Mouse (Mus musculus): Measurements from ENCODE around the gene Cdk19. TPM values are rescaled to one million over a fixed set of nuclear protein-coding genes. Genes with fewer than 3 reads are reported as not detected.
"Not testable (repeated sequence)": the region's sequence is repeated elsewhere in the genome, so short reads cannot be mapped to it uniquely, and the experiment has no call there.

The Cdk19 gene
- polyA plus RNA-seq, 1 experiment from 2014 or later = 10.2 TPM

GRCm38 (mm10) chr10:40498426-40498825 is 159.1 kb downstream of the Cdk19 start:
- Histone ChIP-seq H3K9me3 (no peaks in the 10 kb centered on the region), H3K36me3 (no peaks in the 10 kb centered on the region), H3K4me1 (peaks cover 8% of the 10 kb centered on the region; the same call in 1 of the 2 replicates), H3K4me2 (no peak overlapping the region), H3K9ac (no peak overlapping the region), H3K27me3 (no peaks in the 10 kb centered on the region), H3K4me3 (no peak overlapping the region), H3K27ac (no peak overlapping the region)
- WGBS = 84% methylated on average over 4 of the region's 4 CpGs
- ATAC-seq (ENCODE audit: insufficient number of reproducible peaks, low FRiP score, low TSS enrichment, low read depth) = no peak

- ATAC-seq (ENCODE audit: insufficient number of reproducible peaks, low FRiP score, low TSS enrichment, low read depth) = no peak
- no peak overlapping the region for H3K4me3 ChIP-seq
- WGBS = 67% methylated on average over 18 of the region's 18 CpGs
These were observed 160.2 kb downstream of the Cdk19 start for GRCm38 (mm10) chr10:40499314-40500252.

DNA sequence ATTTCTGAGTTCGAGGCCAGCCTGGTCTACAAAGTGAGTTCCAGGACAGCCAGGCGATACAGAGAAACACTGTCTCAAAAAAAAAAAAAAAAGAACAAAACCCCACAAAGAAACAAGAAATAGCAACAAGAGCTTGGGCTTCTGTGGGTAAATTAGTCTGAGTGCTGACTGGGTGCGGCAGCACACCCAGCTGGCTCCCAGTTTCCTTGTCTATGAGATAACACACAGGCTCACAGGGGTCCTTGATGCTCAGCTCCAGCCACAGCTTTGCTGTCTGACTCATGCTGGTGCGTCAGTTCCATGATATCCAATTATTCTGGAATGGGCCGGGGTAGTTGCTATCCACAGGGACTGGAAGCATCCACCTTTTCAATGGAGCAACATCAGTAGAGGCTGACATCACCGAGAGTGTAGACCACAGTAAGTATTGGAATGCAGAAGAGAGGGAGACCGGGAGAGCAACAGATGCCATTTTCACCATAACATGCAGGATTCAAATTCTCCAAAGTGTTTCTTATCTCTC is 161.4 kb downstream of the Cdk19 start:
- Histone ChIP-seq H3K9ac (no peak overlapping the region), H3K9me3 (no peaks in the 10 kb centered on the region), H3K27ac (no peak overlapping the region), H3K4me1 (peaks cover 8% of the 10 kb centered on the region; the same call in 1 of the 2 replicates), H3K27me3 (no peaks in the 10 kb centered on the region), H3K4me3 (no peak overlapping the region), H3K4me2 (no peak overlapping the region), H3K36me3 (no peaks in the 10 kb centered on the region)
- 86% methylated on average over 7 of the region's 7 CpGs for WGBS
- ATAC-seq (ENCODE audit: insufficient number of reproducible peaks, low FRiP score, low TSS enrichment, low read depth) = no peak

More at GRCm38 (mm10) chr10:40499314-40500252, 160.2 kb downstream of the Cdk19 start:
- H3K4me2 ChIP-seq = no peak overlapping the region
- no peaks in the 10 kb centered on the region for H3K9me3 ChIP-seq
- H3K36me3 ChIP-seq = no peaks in the 10 kb centered on the region
- H3K27me3 ChIP-seq = no peaks in the 10 kb centered on the region
- peak overlapping the region; percentile 43; the same call in 1 of the 2 replicates for H3K27ac ChIP-seq
- peaks cover 8% of the 10 kb centered on the region; the same call in 1 of the 2 replicates for H3K4me1 ChIP-seq
- no peak overlapping the region for H3K9ac ChIP-seq

- Histone ChIP-seq H3K4me2 (no peak overlapping the region), H3K4me3 (no peak overlapping the region), H3K4me1 (peaks cover 6% of the 10 kb centered on the region; the same call in 1 of the 2 replicates), H3K36me3 (no peaks in the 10 kb centered on the region), H3K9me3 (no peaks in the 10 kb centered on the region), H3K9ac (no peak overlapping the region), H3K27ac (no peak overlapping the region), H3K27me3 (no peaks in the 10 kb centered on the region)
- 88% methylated on average over 2 of the region's 3 CpGs for WGBS
- no peak for ATAC-seq (ENCODE audit: insufficient number of reproducible peaks, low FRiP score, low TSS enrichment, low read depth)
These were observed 163.4 kb downstream of the Cdk19 start for GRCm38 (mm10) chr10:40502734-40503133.

DNA sequence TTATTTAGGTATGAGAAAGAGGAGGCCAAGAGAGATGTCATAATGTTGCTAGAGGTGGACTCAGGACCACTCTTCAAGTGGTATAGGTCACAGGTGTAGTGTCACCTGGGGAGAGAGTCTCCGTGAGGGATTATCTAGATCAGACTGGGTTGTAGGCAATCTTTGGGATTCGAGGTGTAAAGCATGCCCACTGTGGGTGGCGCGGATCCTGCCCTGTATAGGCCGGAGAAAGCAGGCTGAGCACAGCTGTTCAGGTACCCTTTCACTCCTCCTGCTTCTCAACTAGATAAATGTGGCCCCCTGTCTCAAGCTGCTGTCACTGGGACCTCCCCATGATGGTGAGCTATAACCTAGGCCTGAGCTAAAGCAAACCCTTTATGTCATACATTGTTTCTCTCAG is 171.0 kb downstream of the Cdk19 start:
- Histone ChIP-seq H3K36me3 (no peaks in the 10 kb centered on the region), H3K4me2 (no peak overlapping the region), H3K9ac (no peak overlapping the region), H3K4me3 (no peak overlapping the region), H3K4me1 (peaks cover 7% of the 10 kb centered on the region; the same call in 1 of the 2 replicates), H3K9me3 (no peaks in the 10 kb centered on the region), H3K27ac (no peak overlapping the region), H3K27me3 (no peaks in the 10 kb centered on the region)
- WGBS = 91% methylated on average over 5 of the region's 5 CpGs
- no peak for ATAC-seq (ENCODE audit: insufficient number of reproducible peaks, low FRiP score, low TSS enrichment, low read depth)

DNA sequence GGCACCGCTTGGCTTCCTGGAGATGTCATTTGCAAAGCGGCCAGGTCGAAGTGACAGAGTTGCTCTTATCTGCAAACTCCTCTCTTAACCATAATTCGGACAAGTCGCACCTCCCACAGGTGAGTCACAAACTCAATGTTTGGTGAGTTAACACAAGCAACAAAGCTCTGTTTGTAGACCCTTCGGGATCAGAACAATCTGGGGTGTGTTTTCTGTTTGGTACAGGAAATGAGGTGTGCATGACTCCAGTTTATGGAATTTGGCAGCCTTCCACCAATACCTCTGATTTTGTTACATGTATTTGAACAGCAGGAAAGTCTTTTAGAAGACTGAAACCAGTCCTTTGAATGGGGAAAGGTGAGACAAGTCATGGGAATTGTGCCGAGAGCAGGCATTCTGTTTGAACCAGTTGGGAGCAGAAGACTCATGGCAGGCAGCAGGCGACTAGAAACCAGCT is 171.9 kb downstream of the Cdk19 start:
- no peaks in the 10 kb centered on the region for H3K9me3 ChIP-seq
- H3K9ac ChIP-seq = no peak overlapping the region
- 51% methylated on average over 8 of the region's 8 CpGs for WGBS
- peaks cover 7% of the 10 kb centered on the region; the same call in 1 of the 2 replicates for H3K4me1 ChIP-seq
- no peak overlapping the region for H3K27ac ChIP-seq
- no peak for ATAC-seq (ENCODE audit: insufficient number of reproducible peaks, low FRiP score, low TSS enrichment, low read depth)
- no peaks in the 10 kb centered on the region for H3K36me3 ChIP-seq
- no peaks in the 10 kb centered on the region for H3K27me3 ChIP-seq
- no peak overlapping the region for H3K4me3 ChIP-seq
- H3K4me2 ChIP-seq = no peak overlapping the region

DNA sequence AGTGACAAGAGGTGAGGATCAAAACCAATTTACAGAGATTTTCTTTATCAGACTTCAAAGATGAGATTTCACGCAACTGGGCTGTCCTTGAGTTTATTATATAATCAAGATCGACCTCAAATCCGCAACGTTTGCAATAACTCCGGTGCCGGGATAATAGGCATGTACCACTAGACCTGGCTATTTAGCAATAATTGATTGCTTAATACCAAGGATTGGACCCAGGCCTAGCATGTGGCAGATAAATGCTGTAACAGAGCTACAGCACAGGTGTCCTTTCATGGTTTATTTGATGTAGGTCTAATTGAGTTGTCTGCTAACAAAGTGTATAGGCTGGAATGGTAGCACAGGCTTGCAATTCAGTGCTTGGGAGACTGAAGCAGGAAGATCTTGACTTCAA is 172.8 kb downstream of the Cdk19 start:
- H3K27ac ChIP-seq = no peak overlapping the region
- no peaks in the 10 kb centered on the region for H3K9me3 ChIP-seq
- 84% methylated on average over 6 of the region's 6 CpGs for WGBS

DNA sequence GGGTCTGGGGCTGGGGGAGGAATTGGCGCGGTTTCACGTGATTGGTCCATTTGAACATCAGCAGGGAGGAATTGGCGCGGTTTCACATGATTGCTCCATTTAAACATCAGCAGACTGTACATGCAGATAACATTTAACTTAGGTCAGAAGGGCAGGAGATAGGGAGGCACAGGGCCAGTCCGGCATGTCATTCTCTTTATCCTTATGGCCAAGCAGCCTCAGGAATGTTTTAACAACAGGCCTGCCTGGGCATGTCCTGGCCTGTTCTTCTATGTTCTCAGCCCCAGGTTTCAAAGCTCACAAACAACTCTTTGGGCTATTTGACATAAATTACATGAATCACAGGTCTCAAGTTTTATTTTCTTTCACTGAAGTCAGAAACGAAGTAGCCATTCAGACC is 173.6 kb downstream of the Cdk19 start:
- not testable (repeated sequence) for H3K27me3 ChIP-seq; H3K9ac ChIP-seq; H3K36me3 ChIP-seq; ATAC-seq (ENCODE audit: insufficient number of reproducible peaks, low FRiP score, low TSS enrichment, low read depth); H3K4me1 ChIP-seq; H3K9me3 ChIP-seq; H3K27ac ChIP-seq; H3K4me2 ChIP-seq; H3K4me3 ChIP-seq
- WGBS = 91% methylated on average over 7 of the region's 7 CpGs

More for the DNA sequence above, 172.8 kb downstream of the Cdk19 start:
- H3K9ac ChIP-seq = no peak overlapping the region
- no peak for ATAC-seq (ENCODE audit: insufficient number of reproducible peaks, low FRiP score, low TSS enrichment, low read depth)
- H3K36me3 ChIP-seq = no peaks in the 10 kb centered on the region
- H3K27me3 ChIP-seq = no peaks in the 10 kb centered on the region
- H3K4me3 ChIP-seq = no peak overlapping the region
- peaks cover 7% of the 10 kb centered on the region; the same call in 1 of the 2 replicates for H3K4me1 ChIP-seq
- no peak overlapping the region for H3K4me2 ChIP-seq

GRCm38 (mm10) chr10:40515225-40515681 is 175.9 kb downstream of the Cdk19 start:
- H3K4me2 ChIP-seq = no peak overlapping the region
- ATAC-seq (ENCODE audit: insufficient number of reproducible peaks, low FRiP score, low TSS enrichment, low read depth) = no peak
- 72% methylated on average over 5 of the region's 5 CpGs for WGBS

DNA sequence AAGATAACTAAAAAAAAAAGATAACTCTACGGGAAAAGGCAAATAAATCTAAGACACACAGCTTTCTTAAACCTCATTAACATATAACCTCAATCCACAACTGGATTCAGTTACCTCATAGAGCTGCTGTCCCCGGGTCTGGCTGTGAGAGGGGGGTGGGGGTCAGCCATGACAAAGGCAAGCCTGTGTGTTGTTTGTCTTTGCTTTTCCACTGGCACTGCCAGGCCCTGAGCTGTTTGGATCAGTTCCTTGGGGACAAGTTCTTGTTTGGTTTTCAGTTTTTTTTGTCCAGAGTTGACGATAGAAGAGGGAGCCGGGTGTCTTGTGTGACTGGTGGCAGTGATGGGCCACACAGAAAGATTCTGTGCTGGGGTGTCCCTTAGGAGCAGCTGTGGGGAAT is 177.1 kb downstream of the Cdk19 start:
- peaks cover 4% of the 10 kb centered on the region; the same call in 1 of the 2 replicates for H3K4me1 ChIP-seq
- no peak for ATAC-seq (ENCODE audit: insufficient number of reproducible peaks, low FRiP score, low TSS enrichment, low read depth)
- no peaks in the 10 kb centered on the region for H3K36me3 ChIP-seq
- no peaks in the 10 kb centered on the region for H3K27me3 ChIP-seq
- H3K4me2 ChIP-seq = no peak overlapping the region
- no peak overlapping the region for H3K9ac ChIP-seq
- 33% methylated on average over 4 of the region's 4 CpGs for WGBS
- H3K9me3 ChIP-seq = no peaks in the 10 kb centered on the region
- H3K27ac ChIP-seq = no peak overlapping the region
- H3K4me3 ChIP-seq = no peak overlapping the region

More at GRCm38 (mm10) chr10:40515225-40515681, 175.9 kb downstream of the Cdk19 start:
- Histone ChIP-seq H3K36me3 (no peaks in the 10 kb centered on the region), H3K4me1 (peaks cover 7% of the 10 kb centered on the region; the same call in 1 of the 2 replicates), H3K27ac (no peak overlapping the region), H3K4me3 (no peak overlapping the region), H3K9ac (no peak overlapping the region), H3K27me3 (no peaks in the 10 kb centered on the region), H3K9me3 (no peaks in the 10 kb centered on the region)

GRCm38 (mm10) chr10:40519586-40519985 is 180.2 kb downstream of the Cdk19 start:
- 76% methylated on average over 4 of the region's 4 CpGs for WGBS
- ATAC-seq (ENCODE audit: insufficient number of reproducible peaks, low FRiP score, low TSS enrichment, low read depth) = no peak
- Histone ChIP-seq H3K9me3 (no peaks in the 10 kb centered on the region), H3K27me3 (no peaks in the 10 kb centered on the region), H3K4me2 (no peak overlapping the region), H3K9ac (no peak overlapping the region), H3K4me3 (no peak overlapping the region), H3K27ac (no peak overlapping the region), H3K36me3 (no peaks in the 10 kb centered on the region), H3K4me1 (peaks cover 3% of the 10 kb centered on the region; the same call in 1 of the 2 replicates)

DNA sequence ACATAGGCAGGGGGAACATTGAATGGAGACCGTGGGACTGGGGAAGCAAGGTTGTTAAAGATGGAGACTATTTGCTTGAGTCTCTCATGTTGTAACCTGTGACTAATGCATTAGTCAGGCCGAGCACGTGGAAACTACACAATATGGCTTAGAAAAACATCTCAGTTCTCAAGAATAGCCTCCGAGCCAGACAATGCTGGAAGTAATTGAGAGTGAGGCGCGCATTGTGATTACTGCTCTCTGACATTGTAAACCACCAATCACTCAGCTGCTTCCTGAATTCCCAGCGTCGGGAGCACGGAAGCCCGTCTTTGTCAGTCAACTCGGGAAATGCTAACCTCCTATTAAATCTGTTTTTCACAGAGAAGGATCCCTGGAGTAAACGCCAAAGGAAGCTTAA is 182.2 kb downstream of the Cdk19 start:
- peaks cover 4% of the 10 kb centered on the region; the same call in 1 of the 2 replicates for H3K4me1 ChIP-seq
- WGBS = 27% methylated on average over 12 of the region's 12 CpGs
- no peaks in the 10 kb centered on the region; the same call in 1 of the 2 replicates for H3K27me3 ChIP-seq
- H3K4me2 ChIP-seq = no peak overlapping the region
- no peak for ATAC-seq (ENCODE audit: insufficient number of reproducible peaks, low FRiP score, low TSS enrichment, low read depth)
- H3K27ac ChIP-seq = no peak overlapping the region
- H3K9me3 ChIP-seq = no peaks in the 10 kb centered on the region
- H3K4me3 ChIP-seq = no peak overlapping the region
- H3K36me3 ChIP-seq = no peaks in the 10 kb centered on the region
- H3K9ac ChIP-seq = no peak overlapping the region
